Mouse (Mus musculus) CD8-positive naive resting alpha-beta T cell, adult 2 months (primary cell): ENCODE data around the gene Arnt2.

Experiments
- DNase-seq, 2 experiments: peaks; one replicate each; pipeline ENCODE4 v3.0.0; 2022; ENCODE audit warnings: low read depth in 2 of 2, low spot score in 2 of 2

Gene Arnt2

GRCm38 (mm10) chr7:84409896-84410521, at the start of gene Arnt2:
Arnt2 (minus strand) TSS chr7:84410176.
- no peak for DNase-seq

GRCm38 (mm10) chr7:84451681-84452080, 41.7 kb upstream of the Arnt2 start:
- no peak for DNase-seq

GRCm38 (mm10) chr7:84449066-84449465, 39.1 kb upstream of the Arnt2 start:
- no peak for DNase-seq

- no peak for DNase-seq
Measured at GRCm38 (mm10) chr7:84448512-84448911, 38.5 kb upstream of the Arnt2 start.

- no peak for DNase-seq
Measured at GRCm38 (mm10) chr7:84447740-84448435, 37.9 kb upstream of the Arnt2 start.

- DNase-seq = no peak
Measured at GRCm38 (mm10) chr7:84447060-84447459, 37.1 kb upstream of the Arnt2 start.

GRCm38 (mm10) chr7:84442343-84442911, 32.5 kb upstream of the Arnt2 start:
- DNase-seq = no peak

GRCm38 (mm10) chr7:84439606-84440005, 29.6 kb upstream of the Arnt2 start:
- DNase-seq = no peak

- DNase-seq = no peak
Measured at GRCm38 (mm10) chr7:84434901-84435300, 24.9 kb upstream of the Arnt2 start.

- no peak for DNase-seq
Measured at GRCm38 (mm10) chr7:84432151-84432550, 22.2 kb upstream of the Arnt2 start.

- no peak for DNase-seq
Measured at GRCm38 (mm10) chr7:84427221-84427620, 17.2 kb upstream of the Arnt2 start.

GRCm38 (mm10) chr7:84424670-84425385, 14.9 kb upstream of the Arnt2 start:
- DNase-seq = no peak

GRCm38 (mm10) chr7:84421753-84422152, 11.8 kb upstream of the Arnt2 start:
- no peak for DNase-seq

GRCm38 (mm10) chr7:84421291-84421665, 11.3 kb upstream of the Arnt2 start:
- DNase-seq = no peak

GRCm38 (mm10) chr7:84420581-84421290, 10.8 kb upstream of the Arnt2 start:
- DNase-seq = no peak

- DNase-seq = no peak
Measured at GRCm38 (mm10) chr7:84417441-84417840, 7.5 kb upstream of the Arnt2 start.

- DNase-seq = no peak
Measured at GRCm38 (mm10) chr7:84412570-84412969, 2.6 kb upstream of the Arnt2 start.

- no peak for DNase-seq
Measured at GRCm38 (mm10) chr7:84409241-84409895, 608 bp downstream of the Arnt2 start.

GRCm38 (mm10) chr7:84408282-84408681, 1.7 kb downstream of the Arnt2 start:
- DNase-seq = no peak

- no peak for DNase-seq
Measured at GRCm38 (mm10) chr7:84403371-84403770, 6.6 kb downstream of the Arnt2 start.
